Mouse (Mus musculus) left cerebral cortex, adult 9 months (tissue): ENCODE data around the gene Gal3st3.

Source experiments
- DNase-seq, 2 experiments: peaks; one replicate each; pipeline ENCODE4 v3.0.0; 2022; ENCODE audit warnings: low spot score in 2 of 2

The Gal3st3 gene

DNA sequence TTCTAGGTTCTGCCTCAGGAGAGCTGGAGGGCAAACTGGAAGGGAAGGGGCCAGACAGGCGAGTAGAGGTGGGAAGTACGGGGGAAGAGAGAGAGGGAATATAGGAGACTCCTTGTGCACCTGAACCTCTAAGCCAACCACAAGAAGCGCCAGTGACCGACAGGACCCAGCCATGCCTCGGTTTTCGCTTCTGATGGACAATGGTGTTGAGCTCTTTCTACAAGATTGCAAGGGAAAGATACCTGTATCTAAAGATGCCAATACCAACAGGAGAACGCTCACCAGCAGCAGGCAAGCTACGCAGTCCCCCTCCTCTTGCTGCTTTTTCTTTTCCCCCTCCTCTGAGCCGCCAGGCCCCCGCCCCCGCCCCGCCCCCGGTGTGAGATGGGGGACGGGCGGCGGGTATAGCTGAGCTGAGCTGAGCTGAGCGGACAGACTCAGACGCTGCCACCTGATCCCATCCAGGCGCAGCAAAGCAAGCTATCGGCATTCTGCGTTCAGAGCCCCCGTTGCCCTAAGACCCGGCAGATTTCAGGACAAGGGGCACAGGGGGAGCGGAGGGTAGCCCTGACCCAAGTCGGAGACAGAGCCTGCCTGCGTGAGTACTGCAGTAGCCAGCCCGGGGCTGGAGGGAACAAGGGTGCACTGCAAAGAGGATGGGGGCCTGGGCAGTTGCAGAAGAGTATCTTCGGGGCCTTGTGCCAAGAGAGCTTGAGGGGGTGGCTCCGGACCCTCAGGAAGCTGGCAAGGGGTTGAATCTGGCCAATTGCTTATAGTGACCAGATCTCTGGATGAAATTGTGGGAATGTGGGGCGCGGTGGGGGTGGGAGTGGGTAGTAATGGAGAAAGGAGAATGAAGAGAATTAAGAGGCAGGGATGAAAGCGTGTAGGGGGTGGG, at the start of gene Gal3st3:
TSS of gene Gal3st3 (plus strand) at position 429 of the 898 bp plus-strand sequence.
- DNase-seq = no peak

DNA sequence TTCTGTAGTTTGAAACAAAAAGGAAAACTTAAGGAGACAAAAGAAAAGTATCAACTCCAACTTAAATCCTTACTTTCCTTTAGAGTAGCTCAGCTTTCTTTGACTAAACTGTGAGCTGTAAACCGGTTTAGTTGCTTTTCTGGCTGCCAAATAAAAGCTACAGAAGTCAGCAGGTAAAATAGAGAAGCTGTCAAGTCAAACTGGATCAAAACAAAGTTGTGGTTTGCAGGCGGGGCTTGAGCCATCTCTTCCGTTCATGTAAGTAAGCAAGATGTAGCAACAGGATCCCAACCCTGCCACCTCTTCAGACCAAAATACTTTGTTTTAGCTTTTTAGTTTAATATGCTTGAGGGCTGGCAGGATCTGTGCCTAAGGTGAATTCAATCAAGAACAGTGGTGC, 41.0 kb upstream of the Gal3st3 start:
- DNase-seq = no peak

DNA sequence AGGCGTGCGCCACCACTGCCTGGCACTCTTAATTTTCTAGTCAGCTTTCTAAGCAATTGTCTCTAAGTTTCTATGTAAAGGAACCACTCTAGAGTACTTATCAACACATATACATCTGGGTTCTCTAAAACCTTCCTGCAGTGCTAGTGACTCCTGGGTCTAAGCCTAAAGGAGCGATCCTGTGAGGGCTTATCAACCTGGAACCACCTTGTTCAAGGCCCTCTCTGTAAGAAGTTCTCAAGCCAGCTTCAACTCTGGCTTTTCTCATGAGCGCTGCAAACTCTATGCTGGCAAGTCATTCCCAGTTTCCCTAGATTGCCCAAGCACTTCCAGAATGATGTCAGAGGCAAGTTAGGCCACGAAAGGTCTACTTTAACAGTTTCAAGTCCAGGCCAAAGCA, 31.1 kb upstream of the Gal3st3 start:
- DNase-seq = no peak

- no peak for DNase-seq
Measured at GRCm38 (mm10) chr19:5268017-5268416, 30.1 kb upstream of the Gal3st3 start.

- DNase-seq = no peak
Measured at GRCm38 (mm10) chr19:5268875-5269274, 29.3 kb upstream of the Gal3st3 start.

- no peak for DNase-seq
Measured at GRCm38 (mm10) chr19:5269392-5269791, 28.7 kb upstream of the Gal3st3 start.

DNA sequence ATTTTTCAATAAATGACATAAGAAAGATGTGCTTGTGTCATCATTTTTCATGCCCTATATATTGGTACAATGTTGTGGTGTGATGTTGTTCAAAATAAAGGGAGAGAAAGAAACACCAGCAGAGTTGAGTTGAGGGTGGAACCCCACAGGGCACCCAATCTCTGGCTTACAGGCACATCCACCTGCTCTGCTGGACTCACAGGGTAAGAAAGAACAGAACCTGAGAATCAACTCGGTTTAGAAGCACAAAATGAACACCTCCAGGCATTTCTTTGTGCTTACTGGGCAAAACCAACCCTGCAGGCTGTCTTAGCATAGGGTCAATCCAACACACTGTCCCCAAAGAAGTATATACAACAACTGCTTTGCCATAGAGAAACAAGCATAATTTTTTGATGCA, 26.7 kb upstream of the Gal3st3 start:
- DNase-seq = no peak

- peak in 1 of 2 experiments; percentile 15 for DNase-seq
Measured at GRCm38 (mm10) chr19:5272326-5272795, 25.8 kb upstream of the Gal3st3 start.

- peak; percentile 61 to 78 for DNase-seq
Measured at GRCm38 (mm10) chr19:5272801-5273733, 25.1 kb upstream of the Gal3st3 start, which contains the start of gene Pacs1. Gene Pacs1, minus strand, starts transcription at chr19:5273119.

DNA sequence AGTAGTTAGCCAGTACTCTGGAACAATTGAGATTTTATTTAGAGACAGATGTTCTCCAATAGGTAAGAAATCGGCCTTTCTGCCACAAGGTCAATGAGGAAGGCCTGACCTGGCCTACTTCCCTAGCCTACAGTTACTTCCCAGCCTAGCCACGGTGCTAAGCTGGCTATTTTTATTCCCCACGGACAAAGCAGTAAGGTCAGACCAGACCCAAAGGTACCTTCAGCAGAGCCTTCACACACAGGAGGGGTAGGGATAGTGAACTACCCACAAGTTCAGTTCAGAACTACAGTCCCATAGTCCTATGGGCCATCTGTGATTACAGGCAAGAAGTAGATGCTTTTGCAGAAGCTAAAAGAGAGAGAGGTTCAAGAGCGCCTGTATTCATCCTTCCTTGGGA, 24.2 kb upstream of the Gal3st3 start:
- DNase-seq = no peak

DNA sequence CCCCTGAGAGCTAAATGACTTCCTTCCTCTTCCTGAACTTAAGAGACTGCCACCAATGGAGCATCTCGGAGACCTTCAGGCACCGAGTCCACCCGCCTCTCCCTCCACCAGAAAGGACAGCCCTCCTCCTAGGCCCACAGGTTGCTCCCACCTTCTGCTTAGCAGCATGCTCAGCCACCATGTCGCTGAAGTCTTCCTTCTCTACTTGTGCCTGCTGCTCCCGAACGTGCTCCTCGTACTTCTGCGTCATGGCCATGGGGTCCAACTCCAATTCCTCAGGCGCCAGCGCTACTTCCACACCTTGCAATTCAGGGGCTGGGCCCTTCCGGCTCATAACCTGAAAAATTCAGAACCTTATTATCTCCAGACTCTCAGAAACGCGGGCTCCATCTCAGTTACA, 23.5 kb upstream of the Gal3st3 start:
- no peak for DNase-seq

GRCm38 (mm10) chr19:5275736-5276135, 22.4 kb upstream of the Gal3st3 start:
- no peak for DNase-seq

GRCm38 (mm10) chr19:5276531-5276930, 21.6 kb upstream of the Gal3st3 start:
- no peak for DNase-seq

GRCm38 (mm10) chr19:5277140-5277539, 21.0 kb upstream of the Gal3st3 start:
- DNase-seq = no peak

DNA sequence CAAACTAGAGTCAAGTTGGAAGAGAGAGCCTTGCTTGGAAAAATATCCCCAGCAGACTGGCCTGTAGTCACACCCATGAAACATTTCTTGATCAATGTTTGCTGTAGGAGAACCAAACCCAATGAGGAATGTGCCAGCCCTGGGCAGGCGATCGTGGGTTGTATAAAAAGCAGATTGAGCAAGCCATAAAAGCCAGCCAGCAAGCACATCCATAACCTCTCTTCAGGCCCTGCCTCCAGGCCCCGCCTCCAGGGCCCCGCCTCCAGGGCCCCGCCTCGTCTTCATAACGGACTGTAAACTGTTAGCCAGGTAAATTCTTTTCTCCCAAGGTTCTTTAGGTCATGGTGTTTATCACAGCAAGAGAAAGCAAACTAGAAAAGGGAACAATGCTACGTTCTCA, 19.8 kb upstream of the Gal3st3 start:
- no peak for DNase-seq

- peak; percentile 97 to 99 for DNase-seq
Measured at GRCm38 (mm10) chr19:5294972-5295735, 3.0 kb upstream of the Gal3st3 start, which contains the start of gene Sf3b2. Gene Sf3b2, minus strand, starts transcription at chr19:5295455.

GRCm38 (mm10) chr19:5295736-5296075, 2.4 kb upstream of the Gal3st3 start:
- DNase-seq = no peak

DNA sequence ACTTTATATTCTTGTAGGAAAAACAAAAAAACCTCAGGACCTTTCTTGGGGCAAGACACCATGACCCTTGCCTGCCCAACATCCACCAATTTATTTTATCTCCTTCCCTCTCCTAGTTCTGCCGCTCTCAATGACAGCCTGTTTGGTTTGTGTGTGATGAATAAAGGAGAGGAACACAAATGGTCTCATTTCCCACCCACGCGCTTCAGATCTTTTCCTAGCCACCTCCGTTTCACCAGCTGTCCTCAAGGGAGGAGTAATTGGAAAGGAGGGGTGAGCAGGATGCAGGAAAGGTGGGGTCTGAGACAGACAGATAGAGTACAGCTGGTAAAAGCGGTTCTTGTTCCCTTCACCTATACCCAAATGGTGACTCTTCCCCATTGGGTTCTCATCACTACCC, 1.5 kb upstream of the Gal3st3 start:
- DNase-seq = peak in 1 of 2 experiments; percentile 81

DNA sequence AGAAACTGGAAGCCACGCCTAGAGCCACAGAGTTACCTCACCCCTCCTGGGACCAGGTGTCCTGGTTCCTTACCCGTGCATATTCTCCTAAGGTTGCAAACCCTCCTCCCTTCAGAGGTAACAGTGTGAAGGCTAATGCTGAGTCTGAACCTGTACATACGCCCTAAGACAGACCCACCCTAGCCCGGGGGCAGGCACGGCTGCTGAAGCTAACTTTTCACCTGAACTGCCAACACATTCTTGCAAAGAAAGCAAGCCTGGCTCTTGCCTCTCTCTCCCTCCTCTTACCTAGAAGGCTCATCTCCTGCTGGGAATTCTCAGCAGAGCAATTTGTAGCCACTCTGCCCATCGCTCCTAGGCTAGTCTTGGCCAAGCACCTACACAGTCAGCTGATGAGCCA, 2.5 kb downstream of the Gal3st3 start:
- no peak for DNase-seq

- no peak for DNase-seq
Measured at GRCm38 (mm10) chr19:5302455-5302854, 4.3 kb downstream of the Gal3st3 start.

- DNase-seq = no peak
Measured at GRCm38 (mm10) chr19:5306279-5306678, 8.1 kb downstream of the Gal3st3 start.
